Mouse (Mus musculus) CD4-positive, CD25-positive, alpha-beta regulatory T cell, adult 2 months (primary cell): ENCODE results near the gene Gm13078.

Experiments
- DNase-seq: peaks from one replicate; pipeline ENCODE4 v3.0.0-alpha.2; 2012; ENCODE audit warnings: low read depth, low spot score

Gm13078 gene

GRCm38 (mm10) chr4:143719155-143719554 lies at the start of gene Gm13078:
Gene Gm13078, plus strand, starts transcription at chr4:143719455.
- no peak for DNase-seq

GRCm38 (mm10) chr4:143702611-143703010 lies 16.6 kb upstream of the Gm13078 start, which contains the start of gene Gm13089:
Gene Gm13089, minus strand, starts transcription at chr4:143702711.
- DNase-seq, result no peak
